Mouse (Mus musculus) megakaryocyte, embryonic 14.5 days (primary cell): ENCODE measurements around the gene Babam2.

ENCODE experiments used
- FLI1 ChIP-seq: IDR thresholded peaks from 2 replicates; pipeline ENCODE4 v1.6.1; 2012; ENCODE audit warnings: low read length, inconsistent platforms, mixed read lengths
- GATA1 ChIP-seq: IDR thresholded peaks from 3 replicates; pipeline ENCODE4 v1.6.1; 2012; ENCODE audit warnings: mixed read lengths, low read length, inconsistent platforms, borderline replicate concordance

DNA sequence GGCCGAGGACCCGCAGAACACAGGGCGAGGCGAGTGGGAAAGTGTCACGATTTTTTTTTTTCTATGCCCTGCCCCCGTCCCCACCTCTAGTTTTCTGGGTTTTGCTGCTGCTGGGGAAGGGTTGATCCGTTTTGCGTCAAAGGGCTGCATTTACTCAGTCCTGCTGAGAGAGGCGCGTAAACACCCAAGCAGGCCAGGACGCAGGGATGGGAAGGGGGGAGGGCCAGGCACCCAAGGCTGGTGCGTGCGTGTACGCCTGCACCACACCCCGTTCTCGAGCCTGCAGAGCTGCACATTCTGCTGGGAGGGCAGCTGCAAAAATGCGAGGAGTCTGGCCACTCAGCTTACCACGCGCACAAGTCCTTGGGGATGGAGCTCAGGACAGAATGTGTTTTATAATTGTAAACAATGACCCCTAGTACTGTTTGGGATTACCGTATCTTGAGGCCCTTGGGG lies 436.1 kb downstream of the Babam2 start:
- TF ChIP-seq GATA1 (no peak), FLI1 (no peak)
